Mouse (Mus musculus): ENCODE data around the gene Ptov1.

- TF ChIP-seq CTCF (IDR thresholded peaks at IDR 0.05; ENCODE audit: low read depth, low read length) (no peak), POLR2AphosphoS5 (IDR thresholded peaks at IDR 0.05; ENCODE audit: insufficient replicate concordance, low read depth, low read length) (no peak), GATA1 (IDR thresholded peaks at IDR 0.05; ENCODE audit: borderline replicate concordance, low read length) (no peak)
Measured at GRCm38 (mm10) chr7:44828706-44829105, 40.9 kb downstream of the Ptov1 start.
